Mouse (Mus musculus): ENCODE measurements at regions not wholly inside any gene's neighbourhood (a gene's known extent, or its start where the extent isn't known, plus 50 kb on each side); places are given as distances from the start of the nearest gene placed in this dataset.

DNA sequence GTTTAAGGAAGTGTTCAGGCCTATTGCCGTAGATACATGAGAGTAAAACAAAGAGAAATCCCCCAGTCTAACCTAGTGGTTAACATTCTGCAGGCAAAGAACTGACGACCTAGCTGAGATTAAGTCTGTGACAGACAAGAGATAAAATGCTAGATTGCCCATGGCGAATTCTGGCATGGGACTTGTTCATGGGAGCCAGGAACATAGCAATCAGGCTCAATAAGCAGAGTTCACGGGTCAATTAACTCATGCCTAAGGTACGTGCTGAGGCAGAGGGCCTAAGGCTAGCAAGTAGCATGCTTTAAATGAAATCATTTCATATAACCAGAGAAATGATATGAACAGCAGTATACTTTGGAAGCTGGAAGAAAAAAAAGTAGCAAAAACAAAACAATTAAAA is 1119.2 kb upstream of the Adgrl2 start:
- DNase-seq (ENCODE audit: low spot score in 2 of 2): no peak

DNA sequence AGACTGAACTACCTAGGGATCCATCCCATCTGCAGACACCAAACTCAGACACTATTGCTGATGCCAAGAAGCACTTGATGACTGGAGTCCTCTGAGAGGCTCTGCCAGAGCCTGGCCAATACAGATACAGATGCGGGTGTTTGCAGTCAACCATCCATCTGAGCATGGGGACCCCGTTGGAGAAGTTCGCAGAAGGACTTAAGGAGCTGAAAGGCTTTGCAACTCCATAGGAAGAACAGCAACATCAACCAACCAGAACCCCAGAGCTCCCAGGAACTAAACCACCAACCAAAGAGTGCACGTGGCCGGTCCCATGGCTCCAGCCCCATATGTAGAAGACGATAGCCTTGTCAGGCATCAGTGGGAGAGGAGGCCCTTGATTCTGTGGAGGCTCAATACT is 1121.9 kb upstream of the Adgrl2 start:
- DNase-seq (ENCODE audit: low spot score in 2 of 2): no peak

DNA sequence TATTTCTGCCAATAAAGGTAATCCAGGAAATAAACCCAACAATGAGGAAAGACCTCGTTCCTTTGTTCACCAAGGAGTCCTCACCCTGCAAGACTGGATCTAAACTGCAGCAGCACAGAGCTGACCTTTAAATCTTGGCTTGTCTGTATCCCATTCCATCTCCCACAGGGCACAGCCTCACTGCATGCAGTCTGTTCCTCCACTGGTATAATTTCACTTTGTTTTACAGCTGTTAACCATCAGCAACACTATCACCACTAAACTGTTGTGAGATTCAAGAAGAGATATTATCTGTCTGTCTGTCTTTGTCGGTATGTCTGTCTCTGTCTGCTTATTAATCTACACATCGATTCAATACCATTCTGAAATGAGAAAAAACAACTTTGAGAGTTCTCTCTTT is 1129.5 kb upstream of the Adgrl2 start:
- no peak for DNase-seq (ENCODE audit: low spot score in 2 of 2)

DNA sequence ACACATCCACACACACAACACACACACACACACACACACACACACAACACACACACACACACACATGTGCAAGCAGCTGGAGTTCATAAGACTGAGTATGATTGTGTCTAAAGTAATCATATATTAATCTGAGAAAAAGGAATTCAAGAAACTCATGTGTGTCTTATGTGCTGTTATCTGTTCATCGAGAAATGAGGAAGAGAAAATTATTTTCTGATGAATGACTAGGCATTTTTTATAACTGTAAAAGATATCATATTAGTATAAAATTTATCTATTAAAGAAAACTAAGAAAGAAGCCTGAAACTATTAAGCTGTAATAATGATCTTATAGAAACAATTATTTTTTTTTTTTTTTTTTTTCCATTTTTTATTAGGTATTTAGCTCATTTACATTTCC is 1156.3 kb upstream of the Adgrl2 start:
- DNase-seq (ENCODE audit: low spot score in 2 of 2): no peak

DNA sequence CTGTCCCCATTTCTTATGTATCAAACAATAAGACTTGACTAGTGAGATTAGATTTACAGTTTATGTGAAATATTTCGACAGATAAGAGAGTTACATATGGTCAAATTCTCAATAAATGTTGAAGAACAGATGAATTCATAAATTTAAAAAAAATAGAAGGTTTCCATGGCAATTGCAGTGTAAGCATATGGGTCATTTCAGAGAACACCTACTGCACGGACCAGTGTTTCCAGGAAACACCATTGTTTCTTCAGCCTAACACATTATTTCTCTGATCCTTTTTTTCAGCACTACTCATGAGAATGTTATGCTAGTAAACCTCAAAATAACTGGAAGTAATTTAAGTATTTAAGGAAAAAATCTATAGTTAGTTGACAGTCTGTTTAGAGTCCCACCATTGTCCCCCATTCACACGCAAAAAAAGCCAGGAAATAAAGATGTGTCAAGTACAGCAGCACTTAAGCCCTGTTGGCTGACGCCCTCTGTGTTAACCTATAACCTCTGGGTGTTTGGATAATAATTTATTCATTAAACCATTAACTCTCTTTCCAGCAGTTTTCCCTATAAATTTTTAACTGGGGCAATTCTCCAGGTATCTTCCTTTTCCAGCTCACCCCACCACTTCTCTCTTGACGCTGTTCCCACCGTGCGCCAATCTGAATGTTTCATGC is 1160.9 kb upstream of the Adgrl2 start:
- DNase-seq (ENCODE audit: low spot score in 2 of 2): no peak

DNA sequence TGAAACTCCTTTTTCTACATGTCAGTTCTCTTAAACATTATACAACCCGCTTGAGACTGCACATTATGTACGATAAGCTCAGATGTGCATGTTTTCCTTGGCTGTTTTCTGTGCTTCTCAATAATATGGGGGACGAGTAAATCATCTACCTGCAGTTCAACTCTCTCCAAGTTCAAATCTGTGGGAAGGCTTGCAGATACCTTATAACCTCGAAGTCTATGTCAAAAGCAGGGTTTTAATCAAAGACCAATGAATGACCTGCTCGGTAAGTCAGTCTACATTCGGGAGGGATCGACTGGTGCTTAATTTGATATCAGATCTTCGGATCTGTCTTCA is 1161.4 kb upstream of the Adgrl2 start:
- no peak for DNase-seq (ENCODE audit: low spot score in 2 of 2)

DNA sequence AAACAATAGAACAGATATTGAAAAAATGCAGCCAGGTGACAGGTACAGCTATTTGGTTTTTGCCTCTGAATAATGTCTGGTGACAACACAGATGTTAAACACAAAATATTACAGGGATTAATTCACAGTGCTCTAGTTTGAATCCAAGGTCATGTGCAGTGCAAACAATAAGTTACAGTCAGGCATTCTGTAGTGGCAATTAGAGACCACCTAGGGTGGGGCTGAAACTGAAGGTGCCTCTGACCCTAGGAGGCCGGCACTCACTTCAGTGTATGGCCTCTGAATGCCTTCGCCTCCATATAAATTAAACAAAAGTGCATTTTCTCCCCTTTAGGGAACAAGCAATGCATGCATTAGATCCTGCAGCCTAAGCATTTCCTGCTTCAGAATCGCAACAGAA is 1162.5 kb upstream of the Adgrl2 start:
- no peak for DNase-seq (ENCODE audit: low spot score in 2 of 2)

DNA sequence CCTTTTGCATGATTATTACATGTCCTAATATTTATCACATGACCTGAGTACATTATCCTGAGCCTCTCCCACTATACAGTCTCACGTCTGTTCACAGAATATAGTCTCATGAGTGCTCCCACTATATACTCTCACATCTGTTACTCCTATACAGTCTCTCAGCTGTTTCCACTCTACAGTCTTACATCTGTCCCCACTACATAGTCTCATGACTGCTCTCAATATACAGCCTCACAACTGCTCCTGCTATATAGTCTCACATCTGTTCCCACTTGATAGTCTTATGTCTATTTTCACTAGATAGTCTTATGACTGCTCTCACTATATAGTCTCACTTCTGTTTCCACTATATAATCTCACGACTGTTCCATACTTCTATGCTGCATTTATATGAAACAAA is 1195.5 kb upstream of the Adgrl2 start:
- DNase-seq (ENCODE audit: low spot score in 2 of 2): no peak

DNA sequence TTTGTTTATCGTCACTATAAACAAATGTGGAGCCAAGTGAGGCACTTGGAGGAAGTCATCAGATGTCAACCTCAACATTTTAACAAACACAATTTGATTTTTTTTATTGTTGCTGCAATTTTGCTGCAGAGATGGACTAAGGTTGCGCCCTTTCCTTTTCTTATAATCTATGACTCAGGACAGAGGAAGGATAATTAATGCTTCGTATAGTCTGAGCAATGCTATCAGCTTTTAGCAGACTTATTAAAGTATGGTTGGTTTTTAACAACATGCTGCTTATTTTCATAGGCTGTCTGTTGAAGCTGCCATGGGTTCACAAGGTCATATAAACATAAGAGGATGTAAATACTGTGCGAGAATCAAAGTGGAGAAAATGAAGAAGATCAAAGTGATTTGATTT is 1202.8 kb upstream of the Adgrl2 start:
- DNase-seq (ENCODE audit: low spot score in 2 of 2): no peak

DNA sequence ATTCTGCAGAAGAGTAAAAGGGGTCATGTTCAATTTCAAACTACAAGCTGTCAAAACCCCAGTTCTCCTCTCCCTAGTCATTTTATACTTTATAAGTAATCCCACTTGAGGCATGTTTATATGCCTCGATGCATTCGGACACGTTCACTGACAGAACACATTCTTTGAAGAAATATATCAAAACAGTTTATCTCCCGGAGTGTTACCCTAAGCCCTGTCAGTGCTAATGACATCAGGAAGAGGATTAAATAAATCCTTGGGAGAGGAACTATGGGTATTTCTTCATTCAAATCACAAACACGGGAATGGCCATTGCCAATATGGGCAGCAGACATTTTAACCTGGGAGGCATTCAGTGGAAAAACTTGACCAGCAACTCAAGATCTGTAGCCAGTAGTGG is 1208.1 kb upstream of the Adgrl2 start:
- no peak for DNase-seq (ENCODE audit: low spot score in 2 of 2)

DNA sequence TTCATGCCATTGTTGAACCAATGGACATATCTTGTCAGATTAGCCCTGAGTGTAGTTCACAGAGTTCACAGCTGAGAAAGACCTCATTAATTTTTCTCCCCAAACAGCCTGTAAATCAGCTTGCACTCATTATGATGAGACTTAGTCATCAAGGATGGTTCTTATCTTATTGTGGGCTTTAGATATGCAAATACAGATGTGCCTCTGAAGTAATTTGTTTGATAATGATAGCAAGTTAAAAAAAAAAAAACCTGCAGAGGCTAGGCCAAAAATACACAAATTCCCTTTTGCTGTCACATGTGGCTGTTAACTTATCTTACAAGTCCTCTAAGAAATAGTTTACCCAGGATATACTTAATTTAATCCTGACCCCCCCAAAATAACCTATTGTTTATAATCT is 1215.5 kb upstream of the Adgrl2 start:
- no peak for DNase-seq (ENCODE audit: low spot score in 2 of 2)

DNA sequence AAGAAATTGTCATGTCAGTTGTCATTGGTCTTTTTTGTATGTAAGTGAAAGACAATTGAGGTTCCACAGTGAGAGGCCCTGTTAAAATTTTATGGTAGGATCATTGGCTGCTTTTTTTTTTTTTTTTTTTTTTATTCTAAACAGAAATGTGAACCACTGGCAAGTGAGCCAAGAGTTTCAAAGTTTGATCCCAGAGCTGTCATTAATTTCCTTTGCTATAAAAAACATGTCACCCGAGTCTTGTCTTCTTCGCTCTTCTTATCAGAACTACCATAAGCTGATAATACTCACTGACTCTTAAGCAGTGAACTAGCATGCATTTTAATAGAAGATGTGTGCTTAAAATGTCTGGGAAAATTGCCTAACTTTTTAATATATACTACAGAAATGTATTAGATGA is 1204.4 kb upstream of the Adgrl4 start:
- no peak for DNase-seq (ENCODE audit: low spot score in 2 of 2)

DNA sequence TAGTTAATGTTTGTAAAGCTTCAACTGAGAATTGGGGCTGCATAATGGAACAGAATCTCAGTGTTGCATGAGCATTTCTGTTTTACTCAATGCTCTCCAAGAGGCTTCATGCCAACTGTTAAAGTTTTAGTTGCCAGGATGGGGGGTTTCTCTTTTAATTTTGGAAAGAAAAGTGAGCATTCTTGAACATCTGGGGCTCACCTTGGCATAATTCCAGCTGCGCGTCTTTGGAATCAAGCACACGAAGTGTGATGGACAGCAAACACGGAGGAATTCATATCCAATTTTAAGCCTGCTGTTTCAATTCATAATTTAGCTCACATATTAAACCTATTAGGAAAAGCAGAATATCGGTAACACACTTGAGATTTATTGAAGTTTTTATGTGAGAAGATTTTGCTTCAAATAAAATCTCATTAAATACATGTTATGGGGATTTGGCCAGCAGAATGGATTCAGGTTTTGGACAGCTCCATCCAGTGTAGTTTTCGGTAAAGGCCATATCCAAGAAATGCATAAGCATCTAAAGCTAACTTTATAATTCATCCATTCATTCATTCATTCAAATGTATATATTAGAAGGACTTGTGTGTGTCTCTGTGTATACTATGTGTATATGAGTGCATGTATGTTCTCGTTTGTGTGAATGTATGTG is 1200.6 kb upstream of the Adgrl4 start:
- no peak for DNase-seq (ENCODE audit: low spot score in 2 of 2)

DNA sequence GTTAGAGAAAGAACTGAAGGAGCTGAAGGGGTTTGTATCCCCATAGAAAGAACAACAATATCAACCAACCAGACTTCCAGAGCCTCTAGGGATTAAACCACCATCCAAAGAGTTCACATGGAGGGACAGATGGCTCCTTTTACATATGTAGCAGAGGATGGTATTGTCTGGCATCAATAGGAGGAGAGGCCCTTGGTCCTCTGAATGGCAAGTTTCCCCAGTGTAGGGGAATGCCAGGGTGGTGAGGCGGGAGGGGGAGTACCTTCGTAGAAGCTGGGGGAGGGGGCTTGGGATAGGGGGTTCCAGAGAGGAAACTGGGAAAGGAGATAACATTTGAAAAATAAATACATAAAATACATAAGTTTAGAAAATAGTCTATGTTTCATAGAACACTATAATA is 1162.6 kb upstream of the Adgrl4 start:
- no peak for DNase-seq (ENCODE audit: low spot score in 2 of 2)

DNA sequence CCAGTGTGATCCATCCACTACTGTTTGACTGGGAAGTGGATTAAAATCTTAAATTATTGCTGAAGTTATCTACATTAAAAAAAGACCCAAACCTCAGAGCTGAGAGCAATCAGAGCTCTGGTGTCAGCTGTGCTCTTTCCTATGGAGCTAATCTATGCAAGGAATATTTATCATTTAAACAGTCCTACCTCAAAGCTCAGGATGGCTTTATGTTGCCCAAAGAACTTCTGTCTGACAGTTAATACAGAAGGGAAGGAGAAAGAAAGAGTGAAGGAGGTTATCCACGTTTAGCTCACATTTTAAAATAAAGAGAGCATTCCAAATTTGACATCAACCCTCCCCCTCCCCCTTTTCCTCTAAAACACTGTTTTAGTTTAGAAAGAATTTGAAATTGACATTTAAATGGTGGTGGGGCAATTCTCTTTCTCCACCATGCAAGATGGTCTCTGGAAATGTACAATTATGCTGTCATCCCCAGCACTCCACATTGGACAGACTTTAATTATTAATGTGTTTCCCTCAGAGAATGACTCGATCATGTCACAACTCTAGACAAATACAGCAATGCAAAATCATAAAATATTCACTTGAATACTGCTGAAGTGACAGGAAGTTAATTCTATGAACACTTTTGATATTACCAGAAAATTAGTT is 1141.5 kb upstream of the Adgrl4 start:
- no peak for DNase-seq (ENCODE audit: low spot score in 2 of 2)

DNA sequence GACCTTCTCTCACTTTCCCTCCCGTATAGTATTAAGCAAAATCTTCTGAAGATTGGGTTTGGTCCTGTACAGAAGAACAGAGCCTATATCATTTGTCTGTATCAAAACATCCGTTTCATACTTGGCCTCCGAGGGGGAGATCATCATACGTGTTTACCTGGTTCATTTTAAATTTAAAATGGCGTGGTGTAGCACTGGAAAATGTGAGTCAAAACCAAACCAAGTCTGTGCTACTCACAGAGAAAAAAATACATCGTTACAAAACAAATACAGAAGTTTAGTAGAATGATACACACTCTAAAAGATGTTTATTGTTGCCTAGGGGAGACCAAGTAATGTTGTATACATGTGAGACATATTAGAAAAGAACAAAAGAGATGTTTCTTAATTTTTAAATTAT is 1108.9 kb upstream of the Adgrl4 start:
- no peak for DNase-seq (ENCODE audit: low spot score in 2 of 2)

DNA sequence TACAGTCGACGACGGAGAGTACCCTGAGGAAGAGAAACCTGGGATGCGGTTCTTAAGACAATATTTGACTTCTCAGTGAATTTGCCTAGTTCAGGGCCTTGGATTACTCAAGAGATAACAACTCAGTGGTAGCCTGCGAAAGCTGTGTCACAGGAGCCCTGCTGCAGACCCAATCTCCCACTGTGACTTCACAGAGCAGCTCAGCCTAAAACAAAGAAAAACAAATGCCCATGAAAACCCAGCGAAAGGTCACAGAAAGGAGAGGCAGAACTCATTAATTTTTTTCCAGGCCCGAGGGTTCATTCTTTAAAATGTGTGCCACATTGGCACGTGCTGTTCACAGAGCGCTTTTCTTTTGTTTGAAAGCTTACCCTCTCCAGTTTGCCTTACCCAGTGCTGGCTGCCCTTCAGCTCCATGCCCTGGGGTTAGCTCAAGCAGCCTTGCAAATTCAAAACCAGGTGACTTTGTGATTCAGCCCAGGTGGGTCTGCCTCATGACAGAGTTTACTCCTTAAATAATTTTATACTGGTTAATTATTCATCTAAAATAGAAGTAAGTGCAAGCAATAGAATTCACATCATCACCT is 1085.5 kb upstream of the Adgrl4 start:
- DNase-seq (ENCODE audit: low spot score in 2 of 2): no peak

DNA sequence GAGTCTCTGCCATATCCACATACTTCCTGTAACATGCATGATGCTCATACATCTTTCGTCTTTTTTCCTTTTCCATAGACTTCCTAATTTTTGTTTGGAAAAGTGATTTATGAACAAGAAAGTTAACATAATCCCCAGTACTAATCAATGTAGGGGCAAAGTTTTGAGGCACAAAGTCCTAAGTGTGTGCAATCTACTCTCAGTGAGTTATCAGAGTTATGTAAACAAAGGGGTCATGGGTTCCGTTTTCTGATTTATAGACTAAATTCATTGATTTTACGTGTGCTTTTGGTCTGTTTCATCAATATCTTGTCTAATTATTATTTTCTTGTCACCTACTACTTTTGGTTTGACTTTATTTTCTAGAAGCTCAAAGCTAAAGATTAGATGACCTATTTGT is 1071.9 kb upstream of the Adgrl4 start:
- no peak for DNase-seq (ENCODE audit: low spot score in 2 of 2)

DNA sequence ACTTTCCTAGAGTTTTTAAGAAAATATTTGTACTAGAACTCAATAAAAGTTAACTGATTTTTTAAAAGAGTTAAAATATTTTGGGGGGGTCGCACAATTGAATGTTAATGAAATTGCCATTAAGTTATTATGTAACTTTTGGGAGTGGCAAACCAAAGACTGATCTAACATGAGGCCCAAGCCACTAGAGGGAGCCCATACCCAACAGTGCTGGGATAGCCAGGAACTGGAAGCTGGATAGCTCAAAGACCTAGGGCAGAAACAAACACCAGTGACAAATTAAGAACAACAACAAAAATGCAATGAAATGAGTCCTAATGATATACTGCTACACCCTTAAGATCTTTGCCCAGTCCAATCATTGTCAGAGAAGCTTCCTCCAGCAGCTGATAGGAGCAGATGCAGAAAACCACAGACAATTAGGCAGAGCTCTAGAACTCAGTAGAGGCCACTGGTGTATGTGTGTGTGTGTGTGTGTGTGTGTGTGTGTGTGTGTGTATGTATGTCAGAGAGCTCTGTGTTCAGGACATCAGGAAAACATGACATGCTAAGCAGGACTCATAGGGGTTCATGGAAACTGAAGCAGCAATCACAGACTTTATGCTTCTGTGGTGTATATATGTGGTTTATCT is 1052.6 kb upstream of the Adgrl4 start:
- DNase-seq (ENCODE audit: low spot score in 2 of 2): peak; percentile 19 to 26

DNA sequence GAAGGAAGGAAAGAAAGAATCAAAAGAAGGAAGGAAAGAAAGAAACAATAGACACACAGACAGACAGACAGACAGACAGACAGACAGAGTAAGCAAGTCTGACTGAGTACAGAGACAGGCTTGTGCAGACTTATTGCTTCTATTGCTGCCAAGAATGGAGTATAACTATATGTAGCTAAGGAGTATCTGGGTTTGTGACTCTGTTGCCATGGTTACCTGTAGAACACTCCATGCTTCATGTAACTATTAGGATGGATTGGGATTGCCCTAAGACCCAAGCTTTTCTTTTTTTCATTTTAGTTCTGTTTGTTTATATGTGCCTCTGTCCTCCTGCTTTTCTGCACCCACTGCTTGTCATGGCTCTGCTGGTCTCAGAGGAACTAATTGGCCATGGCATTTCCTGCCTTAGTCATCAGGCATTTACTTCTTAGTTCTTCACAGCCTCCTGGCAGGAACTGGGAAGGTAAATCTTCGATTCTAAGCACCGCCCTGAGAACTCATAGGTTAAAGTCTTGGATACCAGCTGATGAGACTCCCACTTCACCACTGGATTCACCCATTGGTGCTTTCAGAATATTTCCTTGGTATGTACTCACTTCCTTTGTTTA is 1035.9 kb upstream of the Adgrl4 start:
- no peak for DNase-seq (ENCODE audit: low spot score in 2 of 2)

DNA sequence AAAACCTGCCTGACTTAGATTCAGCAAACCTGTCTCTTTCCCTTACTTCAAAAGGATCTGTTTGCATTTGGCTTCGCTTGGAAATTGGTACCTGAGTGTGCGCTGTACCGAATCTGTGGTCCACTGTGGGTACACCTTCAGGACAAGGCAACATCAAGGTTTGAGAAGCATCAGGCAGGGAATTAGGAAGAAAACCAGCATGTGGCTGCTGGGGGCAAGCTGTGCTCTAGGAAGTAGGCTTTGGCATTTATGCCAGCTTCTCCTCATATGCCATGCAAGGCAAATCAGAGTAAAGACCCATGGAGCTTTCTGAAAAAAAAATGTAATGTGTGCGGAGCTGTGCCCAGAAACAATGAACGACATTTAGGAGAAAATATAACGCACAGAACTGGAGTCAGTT is 1031.6 kb upstream of the Adgrl4 start:
- no peak for DNase-seq (ENCODE audit: low spot score in 2 of 2)

DNA sequence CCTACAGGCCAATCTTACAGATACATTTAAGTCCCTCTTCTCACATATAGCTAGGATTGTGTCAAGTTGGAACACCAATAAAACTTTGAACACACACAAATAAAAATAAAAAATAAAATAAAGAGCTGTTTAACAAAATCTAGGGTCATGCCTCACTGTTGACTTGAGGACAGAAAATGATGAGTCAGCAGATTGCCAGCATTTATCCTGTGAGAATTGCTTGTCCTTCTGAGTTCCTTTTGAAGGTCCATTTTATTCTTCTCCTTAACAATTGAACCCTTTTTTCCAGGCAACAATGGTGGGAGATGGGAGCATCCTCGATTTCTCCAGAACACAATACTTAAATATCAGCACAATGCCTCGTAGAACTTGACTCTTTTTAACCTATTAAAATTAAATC is 1022.4 kb upstream of the Adgrl4 start:
- no peak for DNase-seq (ENCODE audit: low spot score in 2 of 2)

Measured in frontal cortex, postnatal 25 days (tissue).